Mouse (Mus musculus) megakaryocyte, embryonic 14.5 days (primary cell): ENCODE measurements at regions not wholly inside any gene's neighbourhood (a gene's known extent, or its start where the extent isn't known, plus 50 kb on each side); places are given as distances from the start of the nearest gene placed in this dataset.

Experiments used
- FLI1 ChIP-seq: IDR thresholded peaks from 2 replicates; pipeline ENCODE4 v1.6.1; 2012; ENCODE audit warnings: low read length, inconsistent platforms, mixed read lengths
- GATA1 ChIP-seq: IDR thresholded peaks from 3 replicates; pipeline ENCODE4 v1.6.1; 2012; ENCODE audit warnings: mixed read lengths, low read length, inconsistent platforms, borderline replicate concordance

DNA sequence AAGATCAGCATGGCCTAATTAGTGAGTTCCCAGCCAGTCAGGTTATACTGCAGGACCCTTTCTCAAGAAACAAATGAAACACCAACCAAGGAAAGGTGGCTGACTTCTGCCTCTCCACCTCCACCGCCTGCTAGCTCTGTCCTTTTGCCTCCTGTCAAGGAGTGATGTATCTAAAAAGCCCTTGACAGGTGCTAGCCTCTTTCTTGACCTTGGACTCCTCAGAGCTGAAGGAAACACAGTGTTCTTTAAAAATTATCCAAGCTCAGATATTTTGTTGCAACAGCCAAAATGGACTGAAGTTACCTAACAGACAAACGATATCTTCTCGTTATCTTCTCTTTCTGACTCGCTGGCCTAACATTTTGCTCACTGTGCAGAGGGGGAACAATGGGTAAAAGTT is 112.5 kb downstream of the Zfp706 start:
- TF ChIP-seq GATA1 (no peak), FLI1 (no peak)
